Mouse (Mus musculus): ENCODE measurements around the gene Lactbl1.

Lactbl1 gene

DNA sequence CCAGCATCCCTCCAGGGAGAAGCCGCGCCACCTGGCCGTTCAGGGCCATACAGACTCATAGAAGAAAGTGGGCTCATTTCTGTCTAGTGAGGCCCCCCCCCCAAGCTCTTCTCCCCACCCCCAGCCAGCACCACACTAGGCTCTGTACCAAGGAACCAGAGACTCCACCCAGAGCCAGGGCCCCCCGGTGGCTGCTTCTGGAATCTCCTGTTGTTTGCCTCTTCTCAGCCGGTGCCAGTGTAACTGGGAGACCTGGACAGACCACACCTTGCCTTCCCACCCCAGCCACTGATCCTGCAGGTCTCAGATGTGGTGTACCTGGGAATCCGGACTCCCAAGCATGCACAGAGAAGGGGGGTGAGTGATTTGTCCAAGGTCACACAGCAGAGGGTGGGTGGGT lies 62.1 kb downstream of the Lactbl1 start:
- DNase-seq (ENCODE audit: low spot score): no peak

DNA sequence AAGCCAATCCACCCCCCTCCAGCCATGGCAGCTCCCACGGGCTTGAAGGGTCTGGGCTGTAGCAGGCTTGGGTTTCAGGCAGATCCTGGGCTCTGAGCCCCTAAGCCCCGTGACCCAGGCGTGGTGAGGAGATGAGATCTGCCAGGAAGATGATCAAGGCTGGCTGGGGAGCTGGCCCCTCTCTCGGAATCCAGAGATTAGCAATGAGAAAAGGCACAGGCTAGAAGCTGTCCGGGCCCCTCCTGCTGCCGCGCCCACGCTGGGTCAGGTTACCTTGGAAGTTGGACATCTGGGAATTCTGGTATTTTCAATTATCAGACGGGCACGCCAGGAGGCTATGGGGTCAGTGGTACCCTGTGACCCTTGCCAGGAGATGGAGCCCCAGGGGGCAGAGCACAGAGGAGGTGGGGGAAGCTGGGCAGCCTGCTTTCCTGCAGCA lies 63.0 kb downstream of the Lactbl1 start:
- DNase-seq (ENCODE audit: low spot score): no peak

DNA sequence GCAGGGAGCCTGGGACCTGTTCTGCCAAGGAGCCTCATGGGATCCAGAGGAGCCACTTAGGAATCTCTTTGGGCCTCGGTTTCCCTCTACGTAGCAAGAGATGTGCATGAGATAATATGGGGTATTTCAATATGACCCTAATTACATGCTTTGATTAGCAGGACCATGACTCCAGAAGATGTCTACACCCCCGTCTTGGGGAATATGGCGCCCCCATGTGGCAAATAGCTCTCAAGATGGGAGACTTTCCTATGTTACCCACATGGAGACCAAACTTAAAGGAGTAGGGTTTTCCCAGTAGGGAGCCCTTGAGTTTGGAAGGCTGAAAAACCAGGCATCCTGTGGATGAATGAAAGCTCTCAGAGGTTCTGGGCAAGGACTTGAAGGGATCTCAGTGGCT lies 65.7 kb downstream of the Lactbl1 start:
- no peak for DNase-seq (ENCODE audit: low spot score)
